Mouse (Mus musculus) megakaryocyte, embryonic 14.5 days (primary cell): ENCODE data around the gene Tbxas1.

ENCODE experiments used
- FLI1 ChIP-seq: IDR thresholded peaks from 2 replicates; pipeline ENCODE4 v1.6.1; 2012; ENCODE audit warnings: low read length, inconsistent platforms, mixed read lengths
- GATA1 ChIP-seq: IDR thresholded peaks from 3 replicates; pipeline ENCODE4 v1.6.1; 2012; ENCODE audit warnings: mixed read lengths, low read length, inconsistent platforms, borderline replicate concordance

GRCm38 (mm10) chr6:39061180-39061579 is 186.0 kb downstream of the Tbxas1 start:
- TF ChIP-seq GATA1, result no peak
- no peak for TF ChIP-seq FLI1
